Mouse (Mus musculus): Measurements from ENCODE around the gene Cd4.
A peak's percentile ranks its signal among the peaks of the same experiment; 100 is the strongest.

Gene Cd4

GRCm38 (mm10) chr6:124885956-124886381 lies 2.1 kb downstream of the Cd4 start:
- no peak for DNase-seq (ENCODE audit: low read depth, low spot score)

- no peak for DNase-seq (ENCODE audit: low read depth, low spot score)
These were observed 3.1 kb downstream of the Cd4 start for GRCm38 (mm10) chr6:124884714-124885500.

- DNase-seq (ENCODE audit: low read depth, low spot score) = no peak
These were observed 4.7 kb downstream of the Cd4 start for GRCm38 (mm10) chr6:124883351-124883750.

GRCm38 (mm10) chr6:124881821-124882220 lies 6.2 kb downstream of the Cd4 start:
- no peak for DNase-seq (ENCODE audit: low read depth, low spot score)

GRCm38 (mm10) chr6:124879390-124879789 lies 8.6 kb downstream of the Cd4 start:
- no peak for DNase-seq (ENCODE audit: low read depth, low spot score)

GRCm38 (mm10) chr6:124874348-124874747 lies 13.7 kb downstream of the Cd4 start:
- no peak for DNase-seq (ENCODE audit: low read depth, low spot score)

GRCm38 (mm10) chr6:124866560-124866959 lies 21.5 kb downstream of the Cd4 start:
- DNase-seq (ENCODE audit: low read depth, low spot score) = no peak

- no peak for DNase-seq (ENCODE audit: low read depth, low spot score)
These were observed 22.2 kb downstream of the Cd4 start for GRCm38 (mm10) chr6:124865766-124866362.

- DNase-seq (ENCODE audit: low read depth, low spot score) = no peak
These were observed 24.2 kb downstream of the Cd4 start, which contains the start of gene Gpr162 for GRCm38 (mm10) chr6:124863658-124864298. Gene Gpr162 (minus strand): TSS chr6:124863983.

GRCm38 (mm10) chr6:124863125-124863657 lies 24.8 kb downstream of the Cd4 start:
- no peak for DNase-seq (ENCODE audit: low read depth, low spot score)

- DNase-seq (ENCODE audit: low read depth, low spot score) = no peak
These were observed 25.5 kb downstream of the Cd4 start for GRCm38 (mm10) chr6:124862406-124863124.

GRCm38 (mm10) chr6:124861802-124862201 lies 26.2 kb downstream of the Cd4 start:
- no peak for DNase-seq (ENCODE audit: low read depth, low spot score)

GRCm38 (mm10) chr6:124861266-124861665 lies 26.8 kb downstream of the Cd4 start:
- DNase-seq (ENCODE audit: low read depth, low spot score) = no peak

- no peak for DNase-seq (ENCODE audit: low read depth, low spot score)
These were observed 27.5 kb downstream of the Cd4 start for GRCm38 (mm10) chr6:124860511-124860910.

- DNase-seq (ENCODE audit: low read depth, low spot score) = no peak
These were observed 28.3 kb downstream of the Cd4 start for GRCm38 (mm10) chr6:124859725-124860124.

- DNase-seq (ENCODE audit: low read depth, low spot score) = no peak
These were observed 29.3 kb downstream of the Cd4 start for GRCm38 (mm10) chr6:124858561-124859318.

GRCm38 (mm10) chr6:124857840-124858530 lies 30.0 kb downstream of the Cd4 start:
- no peak for DNase-seq (ENCODE audit: low read depth, low spot score)

- peak; percentile 64 for DNase-seq (ENCODE audit: low read depth, low spot score)
These were observed 30.8 kb downstream of the Cd4 start, which contains the start of gene P3h3 for GRCm38 (mm10) chr6:124856916-124857839. Gene P3h3 (minus strand): TSS chr6:124857752.

- DNase-seq (ENCODE audit: low read depth, low spot score) = no peak
These were observed 31.7 kb downstream of the Cd4 start for GRCm38 (mm10) chr6:124856321-124856720.

Data from brain, embryonic 18.5 days (tissue).